Mouse (Mus musculus) G1E (cell line): ENCODE measurements around the gene Hpse2. TPM values are rescaled to one million over a fixed set of nuclear protein-coding genes. Genes with fewer than 3 reads are reported as not detected.

Experiments
- ATAC-seq: 2 replicates; pipeline ENCODE4 v1.8.0; 2016; ENCODE audit warnings: mild to moderate bottlenecking; ENCODE audit not compliant: insufficient number of reproducible peaks, poor library complexity, low FRiP score, severe bottlenecking; ENCODE audit errors: extremely low read depth
- DNase-seq: peaks from one replicate; pipeline ENCODE4 v3.0.0; 2012; ENCODE audit warnings: low spot score
- H3K27me3 ChIP-seq: 2 replicates; pipeline ENCODE4 v1.6.1; 2012; ENCODE audit warnings: mild to moderate bottlenecking, low read length, inconsistent platforms; ENCODE audit not compliant: insufficient read depth
- H3K36me3 ChIP-seq: replicated peaks from 2 replicates; pipeline ENCODE3; 2012; ENCODE audit warnings: mild to moderate bottlenecking, inconsistent platforms
- H3K4me1 ChIP-seq: 2 replicates; pipeline ENCODE4 v1.6.1; 2012; ENCODE audit warnings: low read depth, low read length, inconsistent platforms, mixed read lengths; ENCODE audit not compliant: insufficient read depth
- H3K4me3 ChIP-seq: 2 replicates; pipeline ENCODE4 v1.5.1; 2012; ENCODE audit warnings: low read depth, mild to moderate bottlenecking, inconsistent platforms, low read length, moderate library complexity, mixed read lengths
- H3K9me3 ChIP-seq: replicated peaks from 2 replicates; pipeline ENCODE4 v1.6.1; 2012; ENCODE audit warnings: inconsistent platforms
- CTCF ChIP-seq: IDR thresholded peaks from 2 replicates; pipeline ENCODE4 v1.5.1; 2012; ENCODE audit warnings: low read depth, low read length, inconsistent platforms, mixed read lengths
- GATA1 ChIP-seq: IDR thresholded peaks from 2 replicates; pipeline ENCODE4 v1.6.1; 2012; ENCODE audit warnings: borderline replicate concordance, low read length, inconsistent platforms, mixed read lengths
- GATA2 ChIP-seq: IDR thresholded peaks from 2 replicates; pipeline ENCODE4 v1.6.1; 2012; ENCODE audit warnings: low read depth, low read length, inconsistent platforms, borderline replicate concordance
- POLR2AphosphoS5 ChIP-seq: IDR thresholded peaks from 2 replicates; pipeline ENCODE4 v1.6.1; 2012; ENCODE audit warnings: low read depth, low read length, inconsistent platforms; ENCODE audit not compliant: insufficient replicate concordance
- TAL1 ChIP-seq: conservative IDR thresholded peaks from 2 replicates; pipeline ENCODE4 v1.6.1; 2012; ENCODE audit warnings: low read depth, low read length, inconsistent platforms, mixed read lengths
- polyA plus RNA-seq: library from polyadenylated mRNA; stranded (reverse); fragments of >175 nt; gene quantifications from 2 replicates; pipeline ENCODE4 v1.2.3, GENCODE M21; 2012
- total RNA-seq, 2 experiments: library from RNA; stranded (forward) in 1 of 2; stranded (reverse) in 1 of 2; fragments of 200-1000 nt in 1 of 2; fragments of >200 nt in 1 of 2; fragmentation: Nextera tagmentation in 1 of 2; gene quantifications; 2 replicates each; pipeline ENCODE4 v1.2.3; 2014 to 2017

Gene Hpse2
- total and polyA plus RNA-seq, 3 experiments, result 0.16 TPM; not detected in 2

DNA sequence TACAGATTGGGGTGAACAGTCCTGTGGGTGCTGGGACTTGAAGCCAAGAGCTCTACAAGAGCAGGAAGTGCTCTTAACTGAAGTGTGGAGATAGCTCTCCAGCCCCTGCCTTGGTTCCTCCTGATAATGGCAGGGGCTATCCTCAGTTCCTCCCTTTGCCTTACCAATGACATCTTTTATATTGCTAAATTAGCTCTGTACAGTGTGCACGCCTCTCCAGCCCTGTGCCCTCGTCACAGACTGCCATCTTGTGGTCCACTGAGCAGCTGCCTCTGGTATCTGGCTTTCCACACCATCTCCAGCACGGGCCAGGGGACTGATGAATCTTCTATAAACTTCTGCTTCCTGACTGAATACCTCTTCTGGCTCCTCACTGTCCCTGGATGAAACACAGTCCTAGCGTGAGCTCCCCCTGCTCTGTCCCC, 644.0 kb downstream of the Hpse2 start:
- peaks cover 6% of the 10 kb centered on the region for H3K36me3 ChIP-seq
- ATAC-seq (no peak), DNase-seq (no peak)
- TF ChIP-seq GATA1, result no peak
- TF ChIP-seq CTCF, result no peak
- no peak for TF ChIP-seq POLR2AphosphoS5
- TF ChIP-seq GATA2, result no peak
- no peak for TF ChIP-seq TAL1
- H3K27me3 ChIP-seq, result peaks cover 13% of the 10 kb centered on the region; the same call in 1 of the 2 replicates
- H3K4me1 ChIP-seq, result peaks cover 13% of the 10 kb centered on the region
- no peak overlapping the region for H3K4me3 ChIP-seq
- no peaks in the 10 kb centered on the region for H3K9me3 ChIP-seq

DNA sequence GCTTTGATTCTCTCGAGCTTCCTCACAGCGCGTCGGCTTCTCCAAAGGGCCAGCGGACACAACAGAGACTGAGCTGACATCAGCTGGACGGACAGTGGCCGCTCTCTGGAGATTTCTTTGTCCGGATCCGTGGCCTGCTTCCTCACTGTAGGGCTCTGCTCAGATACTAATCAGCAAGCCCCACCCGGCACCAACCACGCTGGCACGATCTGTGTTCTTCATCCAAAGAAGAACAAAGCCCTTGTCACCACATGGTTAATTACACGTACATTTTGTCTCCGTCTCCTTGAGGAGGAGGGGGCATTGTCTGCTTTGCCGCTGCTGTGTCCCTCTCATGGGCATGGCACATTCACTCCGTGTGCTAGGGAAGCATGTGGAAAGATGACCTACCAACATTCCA, 644.9 kb downstream of the Hpse2 start:
- H3K9me3 ChIP-seq, result no peaks in the 10 kb centered on the region
- H3K4me1 ChIP-seq, result peaks cover 13% of the 10 kb centered on the region
- no peak overlapping the region for H3K4me3 ChIP-seq
- H3K36me3 ChIP-seq, result peaks cover 6% of the 10 kb centered on the region
- TF ChIP-seq TAL1 (no peak), GATA2 (no peak), POLR2AphosphoS5 (no peak)
- DNase-seq (no peak), ATAC-seq (no peak)
- H3K27me3 ChIP-seq, result peaks cover 13% of the 10 kb centered on the region; the same call in 1 of the 2 replicates

DNA sequence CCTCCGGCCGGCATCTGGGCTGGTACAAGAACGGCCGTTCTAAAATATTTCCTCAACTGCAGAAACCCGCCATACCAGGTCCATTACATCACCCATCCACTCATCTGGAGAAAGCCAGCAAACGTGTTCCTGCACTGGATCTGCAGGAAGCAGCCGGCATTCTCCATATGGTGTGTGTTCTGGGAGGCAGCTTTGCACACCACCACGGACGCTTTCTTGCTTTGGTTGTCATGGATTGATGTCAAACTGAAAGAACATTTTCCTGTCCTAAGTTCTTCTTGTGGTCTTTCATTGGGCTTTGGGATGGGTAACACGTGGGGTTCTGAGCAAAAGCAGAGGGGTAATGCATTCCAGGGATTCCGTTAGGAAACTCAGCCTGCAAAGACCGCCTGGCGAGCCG, 646.3 kb downstream of the Hpse2 start:
- H3K27me3 ChIP-seq, result 0 out of 2 replicates have a peak, but pooled peaks cover 8% of the 10 kb centered on the region
- peaks cover 6% of the 10 kb centered on the region for H3K36me3 ChIP-seq
- no peaks in the 10 kb centered on the region for H3K9me3 ChIP-seq
- peaks cover 13% of the 10 kb centered on the region for H3K4me1 ChIP-seq
- DNase-seq (no peak), ATAC-seq (no peak)
- no peak overlapping the region for H3K4me3 ChIP-seq
- TF ChIP-seq GATA1, result no peak
- TF ChIP-seq CTCF, result no peak
- TF ChIP-seq GATA2, result no peak
- no peak for TF ChIP-seq POLR2AphosphoS5
- TF ChIP-seq TAL1, result no peak

DNA sequence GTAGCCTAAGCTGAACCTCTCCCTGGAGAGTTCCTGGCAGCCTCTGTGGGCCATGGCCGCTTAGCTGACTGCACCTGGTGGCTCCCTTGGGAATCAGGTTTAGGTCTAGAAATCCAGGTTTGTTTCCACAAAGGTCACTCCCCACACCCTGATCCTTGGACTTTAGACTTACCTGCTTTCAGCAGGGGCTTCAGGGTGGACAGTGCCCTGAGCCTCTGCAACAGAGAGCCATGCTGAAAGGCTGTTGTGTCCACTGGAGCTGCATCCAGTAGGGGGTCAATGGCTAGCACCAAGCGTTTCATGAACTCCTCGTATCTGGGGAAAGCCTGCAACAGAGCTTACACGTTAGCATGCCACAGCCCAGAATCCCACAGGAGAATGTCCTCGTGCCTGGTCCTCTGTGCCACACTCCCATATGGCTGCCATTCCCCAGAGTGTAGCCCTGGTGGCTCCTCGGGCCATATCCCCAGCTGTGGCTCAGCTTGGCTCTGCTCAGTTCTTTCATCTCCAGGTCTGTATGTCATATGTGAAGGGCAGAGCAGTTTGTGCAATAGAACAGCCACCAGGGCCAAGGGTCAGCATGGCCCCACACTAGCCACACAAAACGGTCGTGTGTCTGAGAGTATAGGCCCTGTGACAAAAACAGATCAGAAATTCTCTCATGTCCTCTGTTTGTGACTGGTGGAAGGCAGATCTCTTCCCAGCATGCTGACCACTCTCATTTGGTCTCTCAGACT, 647.8 kb downstream of the Hpse2 start:
- Histone ChIP-seq H3K36me3 (peaks cover 6% of the 10 kb centered on the region), H3K9me3 (no peaks in the 10 kb centered on the region), H3K27me3 (peaks cover 19% of the 10 kb centered on the region), H3K4me3 (no peak overlapping the region), H3K4me1 (peaks cover 8% of the 10 kb centered on the region)
- DNase-seq (no peak), ATAC-seq (no peak)
- no peak for TF ChIP-seq GATA2
- no peak for TF ChIP-seq CTCF
- TF ChIP-seq GATA1, result no peak
- no peak for TF ChIP-seq TAL1
- no peak for TF ChIP-seq POLR2AphosphoS5

DNA sequence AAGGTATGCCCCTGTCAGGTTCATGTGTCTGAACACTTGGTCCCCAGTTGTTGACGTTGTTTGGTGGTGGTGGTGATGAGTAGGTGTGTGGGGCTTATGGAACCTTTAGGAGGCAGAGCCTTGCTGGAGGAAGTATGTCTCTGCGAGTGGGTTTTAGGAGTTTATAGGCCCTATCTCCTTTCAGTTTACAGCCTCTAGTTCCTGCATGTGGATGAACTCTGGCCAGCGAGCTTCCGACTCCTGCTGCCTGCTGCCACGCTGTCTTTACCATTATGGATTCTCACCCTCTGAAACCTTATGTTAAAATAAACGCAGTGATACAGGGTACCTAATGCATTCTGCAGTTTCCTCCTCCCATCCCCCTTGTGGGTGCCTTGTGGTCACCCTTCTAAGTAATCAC, 648.4 kb downstream of the Hpse2 start:
- Histone ChIP-seq H3K4me1 (peaks cover 8% of the 10 kb centered on the region), H3K36me3 (peaks cover 6% of the 10 kb centered on the region), H3K9me3 (no peaks in the 10 kb centered on the region), H3K4me3 (no peak overlapping the region), H3K27me3 (peaks cover 21% of the 10 kb centered on the region)
- DNase-seq (no peak), ATAC-seq (no peak)
- TF ChIP-seq GATA2 (no peak), POLR2AphosphoS5 (no peak), CTCF (no peak), TAL1 (no peak), GATA1 (no peak)

DNA sequence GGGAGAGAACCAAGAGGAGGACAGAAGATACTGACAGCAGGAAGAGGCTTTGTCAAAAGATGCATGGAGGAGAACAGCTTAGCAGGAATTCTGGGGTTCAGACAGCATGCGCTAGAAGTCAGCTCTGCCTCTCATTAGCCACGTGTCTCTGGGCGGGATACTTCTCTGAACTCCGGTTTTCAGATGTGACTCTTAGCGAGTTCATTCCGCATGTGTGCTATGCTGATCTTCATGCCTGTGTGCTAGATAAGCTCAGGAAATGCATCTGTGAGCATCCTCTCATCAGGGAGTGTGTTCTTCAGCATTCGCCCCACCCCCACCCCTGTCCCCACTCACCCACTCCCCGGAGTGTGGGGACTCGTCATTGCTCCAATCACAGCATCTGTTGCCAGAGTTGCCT, 650.4 kb downstream of the Hpse2 start:
- Histone ChIP-seq H3K4me3 (no peak overlapping the region), H3K4me1 (peaks cover 8% of the 10 kb centered on the region), H3K27me3 (peaks cover 20% of the 10 kb centered on the region), H3K36me3 (peaks cover 3% of the 10 kb centered on the region), H3K9me3 (no peaks in the 10 kb centered on the region)
- ATAC-seq (no peak), DNase-seq (no peak)
- no peak for TF ChIP-seq TAL1
- TF ChIP-seq GATA2, result no peak
- TF ChIP-seq POLR2AphosphoS5, result no peak
- TF ChIP-seq CTCF, result no peak
- no peak for TF ChIP-seq GATA1

Other genes with a start within 250 kb of the Hpse2 start
- 14.5 and 19.0 TPM in 2 replicates for gene Cnnm1, start 52.1 kb upstream of the Hpse2 start, total RNA-seq (2014; fragmentation: Nextera tagmentation)
- gene Cnnm1, start 52.1 kb upstream of the Hpse2 start, total RNA-seq (2017), result 2.8 and 3.1 TPM in 2 replicates
- 2.7 and 2.8 TPM in 2 replicates for gene Cnnm1, start 52.1 kb upstream of the Hpse2 start, polyA plus RNA-seq
- gene Got1, start 136.2 kb upstream of the Hpse2 start, total RNA-seq (2014; fragmentation: Nextera tagmentation), result 44.6 and 57.9 TPM in 2 replicates
- 50.8 and 60.3 TPM in 2 replicates for gene Got1, start 136.2 kb upstream of the Hpse2 start, total RNA-seq (2017)
- 9.8 and 12.7 TPM in 2 replicates for gene Got1, start 136.2 kb upstream of the Hpse2 start, polyA plus RNA-seq
- not detected in 2 replicates for gene Nkx2-3, start 224.0 kb upstream of the Hpse2 start, total RNA-seq (2014; fragmentation: Nextera tagmentation)
- gene Nkx2-3, start 224.0 kb upstream of the Hpse2 start, total RNA-seq (2017), result 0.05 and 0.12 TPM in 2 replicates
- gene Nkx2-3, start 224.0 kb upstream of the Hpse2 start, polyA plus RNA-seq, result not detected in 2 replicates